Mouse (Mus musculus): Measurements from ENCODE around the gene Fam131b.

GRCm38 (mm10) chr6:42369870-42370269 is 45.4 kb upstream of the Fam131b start:
- TF ChIP-seq POLR2A (IDR thresholded peaks at IDR 0.05; ENCODE audit: control insufficient read depth, extremely low read depth, insufficient read depth, low read length, poor library complexity), result no peak
- no peak for TF ChIP-seq CTCF (IDR thresholded peaks at IDR 0.05; ENCODE audit: borderline replicate concordance, control insufficient read depth, extremely low read depth, insufficient read depth, low read length, poor library complexity)
